Mouse (Mus musculus): ENCODE measurements around the gene Runx1. TPM values are rescaled to one million over a fixed set of nuclear protein-coding genes. Genes with fewer than 3 reads are reported as not detected.

The Runx1 gene
- total RNA-seq, 2 experiments from 2014 or later = 8.8 to 14.8 TPM

DNA sequence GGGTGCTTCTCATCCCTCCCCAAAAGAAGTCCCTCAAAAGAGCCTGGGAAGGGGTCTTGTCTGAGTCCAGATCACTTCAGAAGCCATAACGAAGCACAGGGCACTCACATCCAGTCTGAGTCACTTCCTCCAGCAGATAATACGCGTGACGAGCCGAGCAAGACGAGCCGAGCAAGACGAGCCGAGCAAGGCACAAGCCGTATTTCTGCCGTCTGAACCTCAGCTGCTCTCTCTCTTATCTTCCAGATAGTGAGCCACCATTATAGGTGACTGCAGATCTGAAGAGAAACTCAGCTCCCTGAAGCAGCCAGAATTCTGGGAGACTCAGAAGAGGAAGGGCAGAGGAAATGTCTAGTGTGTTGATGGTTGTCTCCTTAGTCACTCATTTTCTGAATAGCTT lies 273.1 kb downstream of the Runx1 start:
- no peak for DNase-seq

DNA sequence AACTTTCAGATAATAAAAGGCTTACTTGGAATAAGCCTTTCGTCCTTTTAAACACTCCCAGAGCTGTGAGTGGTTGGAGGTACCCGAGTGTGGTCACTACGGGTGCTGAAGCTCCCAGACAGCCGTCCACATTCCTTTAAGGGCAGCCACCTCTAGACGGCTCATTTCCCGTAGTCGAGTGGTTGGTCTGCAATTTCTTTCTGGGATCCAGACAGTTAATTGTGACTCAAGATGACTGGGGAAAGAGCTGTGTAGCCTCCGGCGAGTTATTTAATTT lies 273.9 kb downstream of the Runx1 start:
- DNase-seq = no peak

Measured in gastrocnemius, postnatal 10 days (tissue).